Mouse (Mus musculus) forebrain, postnatal 0 days (tissue): ENCODE results near the gene Aldh1l1. TPM values are rescaled to one million over a fixed set of nuclear protein-coding genes. Genes with fewer than 3 reads are reported as not detected.

Source experiments
- ATAC-seq: fragments of 200-750 bp; cut with Nextera tagmentation; 2 replicates; pipeline ENCODE4 v1.8.0; 2017; ENCODE audit warnings: mild to moderate bottlenecking, moderate library complexity
- DNase-seq: peaks from one replicate; pipeline ENCODE4 v3.0.0-alpha.2; 2015
- H3K27ac ChIP-seq: fragments of 300-500 bp; sonication (generic); 2 replicates; pipeline ENCODE4 v1.5.1; 2014; ENCODE audit warnings: low read depth, mild to moderate bottlenecking, antibody characterized with exemption, low read length, moderate library complexity, mixed read lengths
- H3K27me3 ChIP-seq: fragments of 300-500 bp; sonication (generic); 2 replicates; pipeline ENCODE4 v1.6.1; 2014; ENCODE audit warnings: mild to moderate bottlenecking, low read length, mixed read lengths; ENCODE audit not compliant: insufficient read depth
- H3K36me3 ChIP-seq: fragments of 300-500 bp; sonication (generic); 2 replicates; pipeline ENCODE4 v1.6.1; 2014; ENCODE audit warnings: mild to moderate bottlenecking, moderate library complexity; ENCODE audit not compliant: insufficient read depth
- H3K4me1 ChIP-seq: fragments of 300-500 bp; sonication (generic); 2 replicates; pipeline ENCODE4 v1.6.1; 2014; ENCODE audit warnings: antibody characterized with exemption; ENCODE audit not compliant: insufficient read depth
- H3K4me2 ChIP-seq: fragments of 300-500 bp; sonication (generic); 2 replicates; pipeline ENCODE4 v1.6.1; 2014; ENCODE audit warnings: low read depth, mild to moderate bottlenecking, moderate library complexity
- H3K4me3 ChIP-seq: fragments of 300-500 bp; sonication (generic); 2 replicates; pipeline ENCODE4 v1.5.1; 2014; ENCODE audit warnings: low read depth, low read length, mixed read lengths
- H3K9ac ChIP-seq: fragments of 300-500 bp; sonication (generic); 2 replicates; pipeline ENCODE4 v1.6.1; 2014; ENCODE audit warnings: mild to moderate bottlenecking
- H3K9me3 ChIP-seq: fragments of 300-500 bp; sonication (generic); 2 replicates; pipeline ENCODE4 v1.6.1; 2016; ENCODE audit warnings: low read length
- CTCF ChIP-seq: sonication (generic); IDR thresholded peaks from 2 replicates; pipeline ENCODE4 v1.5.1; 2016; ENCODE audit warnings: antibody characterized with exemption, control low read depth, low read depth
- WGBS: fragments of 180-500 bp; shearing (Covaris S2); extraction: QIAGEN DNeasy Blood & Tissue Kit; methylation state at CpG from one replicate; pipeline ENCODE4 v1.1.7; 2014; 5-methylcytosine and 5-hydroxymethylcytosine counted together
- polyA plus RNA-seq: library from polyadenylated mRNA; unstranded; fragments of >200 nt; fragmentation: Nextera tagmentation; extraction: Ambion mirVana; gene quantifications from 2 replicates; pipeline ENCODE4 v1.2.1, GENCODE M21; 2015
- total RNA-seq: library from RNA; depleted of rRNA; stranded (reverse); fragments of >200 nt; gene quantifications from 2 replicates; pipeline ENCODE4 v1.2.3, GENCODE M21; 2014

The Aldh1l1 gene
- total and polyA plus RNA-seq, 2 experiments from 2014 or later: 67.8 to 71.3 TPM

DNA sequence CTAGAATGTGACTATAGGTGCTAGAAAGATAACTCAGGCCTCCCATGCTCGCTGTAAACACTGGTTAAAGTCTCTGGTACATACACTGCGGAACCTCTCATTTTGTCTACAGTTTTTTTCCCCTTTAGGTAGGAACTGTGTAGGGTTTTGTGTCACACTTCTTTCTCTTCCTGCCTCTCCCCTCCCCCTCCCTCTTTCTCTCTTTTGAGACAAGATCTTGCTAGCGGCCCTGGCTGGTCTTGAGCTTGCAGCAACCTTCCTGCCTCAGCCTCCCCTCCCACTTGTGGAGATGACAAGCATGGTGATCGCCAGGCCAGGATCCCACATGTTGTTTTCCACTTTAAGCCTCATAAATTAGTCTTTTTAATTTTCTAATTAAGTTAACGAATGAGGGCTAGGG is 32.5 kb upstream of the Aldh1l1 start:
- DNase-seq: no peak

DNA sequence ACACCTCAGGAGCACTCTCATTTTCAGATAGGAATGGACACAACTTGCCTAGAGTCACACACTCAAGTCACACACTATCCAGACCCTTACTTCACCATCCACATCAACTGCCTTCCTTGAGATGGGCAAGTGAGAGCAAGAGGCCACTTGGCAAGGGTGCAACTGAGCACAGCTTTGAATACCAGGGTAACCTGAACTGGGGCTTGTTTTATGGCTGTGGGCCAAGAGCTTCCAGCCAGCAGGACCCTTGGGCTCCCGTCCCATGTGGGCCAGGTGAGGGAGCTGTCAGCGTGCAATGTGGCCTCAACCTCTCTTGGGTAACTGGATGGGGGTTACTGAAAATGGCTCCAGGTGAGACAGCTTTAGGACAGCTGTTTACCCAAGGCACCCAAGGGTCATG is 28.8 kb upstream of the Aldh1l1 start:
- Histone ChIP-seq H3K4me2 (no peak overlapping the region), H3K27me3 (peaks cover 5% of the 10 kb centered on the region; the same call in 1 of the 2 replicates), H3K4me3 (no peak overlapping the region), H3K36me3 (no peaks in the 10 kb centered on the region), H3K4me1 (no peaks in the 10 kb centered on the region), H3K9me3 (no peaks in the 10 kb centered on the region), H3K27ac (no peak overlapping the region), H3K9ac (no peak overlapping the region)
- TF ChIP-seq CTCF: no peak
- DNase-seq: no peak
- 59% methylated on average over 2 of the region's 2 CpGs for whole genome bisulfite sequencing
- no peak for ATAC-seq

More for the DNA sequence above, 32.5 kb upstream of the Aldh1l1 start:
- Histone ChIP-seq H3K27ac (no peak overlapping the region), H3K27me3 (no peaks in the 10 kb centered on the region), H3K4me1 (no peaks in the 10 kb centered on the region), H3K4me3 (no peak overlapping the region), H3K4me2 (no peak overlapping the region), H3K9me3 (no peaks in the 10 kb centered on the region), H3K9ac (no peak overlapping the region), H3K36me3 (no peaks in the 10 kb centered on the region)
- TF ChIP-seq CTCF: no peak
- 81% methylated on average over 5 of the region's 5 CpGs for WGBS
- no peak for ATAC-seq

DNA sequence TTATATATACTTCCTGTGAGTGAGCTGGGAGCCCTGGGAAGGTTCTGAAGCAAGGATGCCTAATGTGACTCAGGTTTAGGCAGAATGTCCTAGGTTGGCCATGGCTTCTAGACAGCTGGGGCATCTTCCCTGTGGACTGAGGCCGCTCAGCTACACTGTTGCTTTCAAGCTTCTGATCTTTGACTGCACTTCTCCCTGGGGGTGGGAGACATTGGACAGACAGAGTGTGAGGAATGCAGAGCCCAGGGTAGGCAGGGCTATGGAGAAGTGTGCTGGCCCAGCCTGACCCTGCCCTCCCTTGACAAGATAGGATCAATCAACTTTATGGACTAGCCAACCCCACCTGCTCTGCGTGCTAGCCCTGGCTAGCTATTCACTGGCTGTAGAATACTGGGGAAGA is 25.0 kb upstream of the Aldh1l1 start:
- no peak for TF ChIP-seq CTCF
- DNase-seq (no peak), ATAC-seq (no peak)
- Histone ChIP-seq H3K27ac (no peak overlapping the region), H3K4me2 (no peak overlapping the region), H3K4me3 (no peak overlapping the region), H3K4me1 (0 out of 2 replicates have a peak, but pooled peaks cover 10% of the 10 kb centered on the region), H3K9ac (no peak overlapping the region), H3K36me3 (no peaks in the 10 kb centered on the region), H3K9me3 (no peaks in the 10 kb centered on the region), H3K27me3 (peaks cover 5% of the 10 kb centered on the region; the same call in 1 of the 2 replicates)
- 70% methylated on average over 2 of the region's 2 CpGs for WGBS

DNA sequence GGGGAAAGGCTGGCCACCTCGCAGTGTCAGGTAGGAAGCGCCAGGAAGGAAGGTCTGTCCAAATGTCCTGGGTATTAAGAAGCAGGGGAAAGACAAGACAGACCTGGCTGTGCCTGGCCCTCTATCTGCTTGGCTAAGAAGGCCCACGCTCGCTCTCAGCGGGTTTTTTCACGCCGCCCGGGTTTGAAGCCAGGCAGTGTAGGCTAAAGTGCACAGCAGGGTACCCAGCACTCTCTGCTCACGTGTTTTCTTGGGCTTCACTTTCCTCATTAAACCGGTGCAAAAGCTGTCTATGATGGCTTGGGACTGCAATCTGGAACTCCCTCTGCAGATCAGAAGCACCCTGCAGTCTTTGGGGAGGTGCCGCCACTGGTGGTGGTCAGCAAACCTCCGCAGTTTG is 24.5 kb upstream of the Aldh1l1 start:
- Histone ChIP-seq H3K4me2 (peak overlapping the region; percentile 98), H3K9me3 (no peaks in the 10 kb centered on the region), H3K36me3 (no peaks in the 10 kb centered on the region), H3K27ac (no peak overlapping the region), H3K4me1 (0 out of 2 replicates have a peak, but pooled peaks cover 10% of the 10 kb centered on the region), H3K9ac (peak overlapping the region; percentile 72; the same call in 1 of the 2 replicates), H3K27me3 (peaks cover 5% of the 10 kb centered on the region; the same call in 1 of the 2 replicates), H3K4me3 (peak overlapping the region; percentile 63)
- no peak for DNase-seq
- TF ChIP-seq CTCF: 0 out of 2 replicates have a peak, but pooled peaks have one; percentile 2
- WGBS: 18% methylated on average over 12 of the region's 12 CpGs
- ATAC-seq: peak; percentile 2; the same call in 1 of the 2 replicates

DNA sequence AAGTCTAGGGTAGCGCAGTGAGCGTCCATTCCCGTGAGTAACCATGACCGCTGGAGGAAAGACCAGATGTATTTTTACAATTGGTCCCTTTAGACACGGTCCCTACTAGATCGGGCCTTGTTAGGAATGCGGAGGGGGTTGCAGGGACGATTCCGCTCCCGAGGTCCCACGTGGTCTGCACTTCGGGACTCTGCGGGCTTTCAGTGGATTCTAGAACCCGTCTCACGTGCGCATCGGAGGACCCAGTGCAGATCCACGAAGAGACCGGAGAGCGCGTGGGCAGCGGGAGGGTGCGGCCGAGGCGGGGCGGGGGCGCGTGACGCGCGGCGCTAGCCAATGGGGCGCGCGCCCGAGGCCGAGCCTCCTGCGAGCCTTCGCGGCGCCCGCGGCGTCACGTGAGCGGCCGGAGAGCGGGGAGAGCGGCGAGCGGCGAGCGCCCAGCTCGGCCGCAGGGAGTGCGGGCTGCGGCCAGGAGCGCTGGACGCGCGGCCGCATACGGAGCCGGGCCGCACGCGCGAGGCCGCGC is 24.0 kb upstream of the Aldh1l1 start, which contains the start of gene Klf15:
Klf15 (plus strand) TSS at position 396 of the 526 bp plus-strand sequence.
- peak within 1 kb of the TSS; percentile 63 for H3K4me3 ChIP-seq
- peak within 1 kb of the TSS; percentile 68 for H3K27ac ChIP-seq
- H3K9me3 ChIP-seq: no peaks in the 10 kb centered on the region
- 0 out of 2 replicates have a peak, but pooled peaks cover 10% of the 10 kb centered on the region for H3K4me1 ChIP-seq
- peak within 1 kb of the TSS; percentile 72 for H3K9ac ChIP-seq
- H3K4me2 ChIP-seq: peak within 1 kb of the TSS; percentile 98
- TF ChIP-seq CTCF: no peak
- ATAC-seq (peak; percentile 71), DNase-seq (peak; percentile 81)
- H3K36me3 ChIP-seq: no peaks in the 10 kb centered on the region
- 2% methylated on average over 62 of the region's 70 CpGs for WGBS
- H3K27me3 ChIP-seq: peaks cover 5% of the 10 kb centered on the region; the same call in 1 of the 2 replicates

DNA sequence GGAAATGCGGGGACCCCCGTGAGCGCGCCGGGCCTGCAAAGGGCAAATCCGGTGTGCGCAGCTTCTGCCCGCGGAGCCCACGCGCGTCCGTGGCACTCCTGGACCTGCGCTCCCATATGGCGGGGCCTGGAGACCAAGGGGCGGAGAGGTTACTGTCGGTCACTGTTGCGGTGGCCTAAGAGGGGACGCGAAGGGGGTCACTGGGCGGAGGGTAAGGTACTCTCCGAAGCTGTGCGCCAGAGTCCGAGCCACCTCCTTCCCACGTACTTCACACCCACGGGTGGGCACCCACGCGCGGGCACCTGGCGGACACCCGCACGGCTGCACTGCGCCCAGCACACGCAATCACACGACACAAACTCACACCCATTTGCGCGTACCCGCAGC is 23.4 kb upstream of the Aldh1l1 start:
- Histone ChIP-seq H3K36me3 (no peaks in the 10 kb centered on the region), H3K9ac (peak overlapping the region; percentile 72), H3K9me3 (no peaks in the 10 kb centered on the region), H3K4me3 (peak overlapping the region; percentile 63), H3K4me2 (peak overlapping the region; percentile 98), H3K27ac (peak overlapping the region; percentile 68), H3K27me3 (peaks cover 5% of the 10 kb centered on the region; the same call in 1 of the 2 replicates), H3K4me1 (0 out of 2 replicates have a peak, but pooled peaks cover 10% of the 10 kb centered on the region)
- DNase-seq (peak; percentile 20), ATAC-seq (no peak; the same call in 1 of the 2 replicates)
- 1% methylated on average over 38 of the region's 38 CpGs for WGBS
- no peak for TF ChIP-seq CTCF

DNA sequence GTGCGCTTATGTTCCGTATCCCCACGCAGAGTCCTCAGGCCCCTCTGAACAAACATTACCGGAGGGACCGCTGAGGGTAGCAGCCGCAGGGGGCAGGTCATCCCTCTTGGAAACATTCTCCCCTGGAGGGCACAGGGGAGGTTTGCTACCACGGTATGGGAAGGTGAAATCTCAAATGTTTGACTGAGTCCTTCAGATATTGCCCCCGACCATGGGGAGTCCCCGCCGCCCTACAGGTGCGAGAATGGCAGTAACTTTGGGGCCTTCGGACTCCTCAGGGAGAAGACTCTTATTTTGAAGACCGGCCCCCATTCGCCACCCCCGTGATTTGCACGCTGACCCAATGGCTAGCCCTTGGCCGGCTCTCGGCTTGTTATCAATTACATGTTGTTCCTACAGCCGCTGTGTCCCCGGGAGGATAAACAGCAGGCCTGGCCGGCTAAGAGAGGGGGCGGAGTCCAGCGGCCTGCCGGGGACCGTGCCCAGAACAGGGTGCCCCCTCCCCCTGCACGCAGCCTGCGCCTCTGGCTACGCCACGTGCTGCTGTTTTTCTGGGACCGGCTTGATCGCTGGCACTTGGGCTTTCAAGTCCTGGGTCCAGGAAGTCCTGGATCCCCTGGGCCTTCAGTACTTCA is 22.9 kb upstream of the Aldh1l1 start:
- DNase-seq (peak; percentile 77), ATAC-seq (peak; percentile 81)
- Histone ChIP-seq H3K9me3 (no peaks in the 10 kb centered on the region), H3K4me1 (0 out of 2 replicates have a peak, but pooled peaks cover 10% of the 10 kb centered on the region), H3K27me3 (peaks cover 5% of the 10 kb centered on the region; the same call in 1 of the 2 replicates), H3K36me3 (no peaks in the 10 kb centered on the region), H3K27ac (peak overlapping the region; percentile 68), H3K4me2 (peak overlapping the region; percentile 98), H3K9ac (peak overlapping the region; percentile 72), H3K4me3 (peak overlapping the region; percentile 63)
- WGBS: under 1% methylated on average over 31 of the region's 31 CpGs
- TF ChIP-seq CTCF: 0 out of 2 replicates have a peak, but pooled peaks have one; percentile 9
